Comparison of ENCODE assay signal across 8 mouse cellular contexts in genomic region chr6:51612371-51613051, GRCm38 (mm10).
DNase-seq lines count a peak whose midpoint lies in the region; ATAC-seq and TF ChIP-seq lines count a peak whose summit lies in the region.

No protein-coding gene starts in this region.

- peak; percentile 5 to 24 for DNase-seq in spleen, adult 18-20 months
- DNase-seq in spleen, adult 12 weeks (ENCODE audit: low spot score): no peak
- peak; percentile 80 for DNase-seq in embryo, embryonic 11 days
- DNase-seq in heart, embryonic 10.5 days (ENCODE audit: low spot score): peak; percentile 81
- DNase-seq in limb, embryonic 14.5 days (ENCODE audit: low spot score): peak; percentile 48

- ATAC-seq in kidney, embryonic 14.5 days (ENCODE audit: low FRiP score, low TSS enrichment): peak; percentile 92
- ATAC-seq in limb, embryonic 14.5 days (ENCODE audit: low FRiP score, low read depth): peak; percentile 78; the same call in 1 of the 2 replicates
- peak; percentile 93 for ATAC-seq in midbrain, embryonic 13.5 days
- ATAC-seq in stomach, embryonic 14.5 days (ENCODE audit: insufficient number of reproducible peaks, insufficient read depth, low FRiP score, low read depth): peak; percentile 49; the same call in 1 of the 2 replicates

- no peaks in the 10 kb centered on the region for H3K9me3 ChIP-seq in heart, embryonic 10.5 days
- H3K9me3 ChIP-seq in kidney, embryonic 14.5 days (ENCODE audit: control insufficient read depth, low read length): no peaks in the 10 kb centered on the region
- H3K9me3 ChIP-seq in limb, embryonic 14.5 days (ENCODE audit: control insufficient read depth, low read length): no peaks in the 10 kb centered on the region
- no peaks in the 10 kb centered on the region for H3K9me3 ChIP-seq in midbrain, embryonic 13.5 days
- H3K9me3 ChIP-seq in stomach, embryonic 14.5 days (ENCODE audit: control insufficient read depth, low read depth, low read length): no peaks in the 10 kb centered on the region

- TF ChIP-seq POLR2A in limb, embryonic 14.5 days (IDR thresholded peaks at IDR 0.05; ENCODE audit: borderline replicate concordance, extremely low read depth, insufficient read depth, insufficient read length): no peak

- peaks cover 14% of the 10 kb centered on the region for H3K4me1 ChIP-seq in heart, embryonic 10.5 days
- H3K4me1 ChIP-seq in kidney, embryonic 14.5 days (ENCODE audit: control insufficient read depth, insufficient read depth, low read length): peaks cover 5% of the 10 kb centered on the region; the same call in 1 of the 2 replicates
- 0 out of 2 replicates have a peak, but pooled peaks cover 3% of the 10 kb centered on the region for H3K4me1 ChIP-seq in limb, embryonic 14.5 days (ENCODE audit: control insufficient read depth, insufficient read depth, low read length)
- peaks cover 23% of the 10 kb centered on the region for H3K4me1 ChIP-seq in midbrain, embryonic 13.5 days (replicated peaks)
- no peaks in the 10 kb centered on the region for H3K4me1 ChIP-seq in stomach, embryonic 14.5 days (ENCODE audit: control insufficient read depth, insufficient read depth, low read length)

- no peaks in the 10 kb centered on the region for H3K36me3 ChIP-seq in heart, embryonic 10.5 days
- H3K36me3 ChIP-seq in kidney, embryonic 14.5 days (ENCODE audit: control insufficient read depth, insufficient read depth, low read length): no peaks in the 10 kb centered on the region
- H3K36me3 ChIP-seq in limb, embryonic 14.5 days (ENCODE audit: control insufficient read depth, insufficient read depth, low read length): no peaks in the 10 kb centered on the region
- H3K36me3 ChIP-seq in midbrain, embryonic 13.5 days: no peaks in the 10 kb centered on the region
- no peaks in the 10 kb centered on the region for H3K36me3 ChIP-seq in stomach, embryonic 14.5 days (ENCODE audit: control insufficient read depth, insufficient read depth, low read length)

- H3K4me2 ChIP-seq in kidney, embryonic 14.5 days (replicated peaks; ENCODE audit: low read depth, low read length): peak overlapping the region; percentile 86
- peak overlapping the region; percentile 96 for H3K4me2 ChIP-seq in limb, embryonic 14.5 days (replicated peaks; ENCODE audit: low read depth, low read length, severe bottlenecking)
- peak overlapping the region; percentile 70 for H3K4me2 ChIP-seq in midbrain, embryonic 13.5 days (replicated peaks)
- peak overlapping the region; percentile 97 for H3K4me2 ChIP-seq in stomach, embryonic 14.5 days (replicated peaks; ENCODE audit: low read depth, low read length)

- under 1% methylated on average over 54 of the region's 54 CpGs for WGBS in heart, embryonic 10.5 days
- WGBS in kidney, embryonic 14.5 days: under 1% methylated on average over 48 of the region's 54 CpGs
- WGBS in limb, embryonic 14.5 days: 0% methylated on average over 32 of the region's 54 CpGs
- under 1% methylated on average over 54 of the region's 54 CpGs for WGBS in midbrain, embryonic 13.5 days
- under 1% methylated on average over 54 of the region's 54 CpGs for WGBS in stomach, embryonic 14.5 days

- peaks cover 13% of the 10 kb centered on the region for H3K27me3 ChIP-seq in heart, embryonic 10.5 days (ENCODE audit: insufficient read depth, poor library complexity, severe bottlenecking)
- no peaks in the 10 kb centered on the region for H3K27me3 ChIP-seq in kidney, embryonic 14.5 days (ENCODE audit: control insufficient read depth, insufficient read depth, low read length)
- no peaks in the 10 kb centered on the region for H3K27me3 ChIP-seq in limb, embryonic 14.5 days (ENCODE audit: control insufficient read depth, insufficient read depth, low read length)
- H3K27me3 ChIP-seq in midbrain, embryonic 13.5 days: no peaks in the 10 kb centered on the region
- H3K27me3 ChIP-seq in stomach, embryonic 14.5 days (ENCODE audit: control insufficient read depth, insufficient read depth, low read length): no peaks in the 10 kb centered on the region; the same call in 1 of the 2 replicates

- H3K9ac ChIP-seq in kidney, embryonic 14.5 days (ENCODE audit: low read depth, low read length): peak overlapping the region; percentile 51
- H3K9ac ChIP-seq in limb, embryonic 14.5 days (ENCODE audit: low read depth, low read length, severe bottlenecking): peak overlapping the region; percentile 60
- peak overlapping the region; percentile 67 for H3K9ac ChIP-seq in midbrain, embryonic 13.5 days (replicated peaks)
- peak overlapping the region; percentile 52 for H3K9ac ChIP-seq in stomach, embryonic 14.5 days (replicated peaks; ENCODE audit: low read depth, low read length)

- H3K4me3 ChIP-seq in heart, embryonic 10.5 days: peak overlapping the region; percentile 76
- peak overlapping the region; percentile 47 for H3K4me3 ChIP-seq in kidney, embryonic 14.5 days (ENCODE audit: low read length)
- H3K4me3 ChIP-seq in limb, embryonic 14.5 days (replicated peaks; ENCODE audit: low read length): peak overlapping the region; percentile 58
- peak overlapping the region; percentile 47 for H3K4me3 ChIP-seq in midbrain, embryonic 13.5 days (replicated peaks)
- peak overlapping the region; percentile 59 for H3K4me3 ChIP-seq in stomach, embryonic 14.5 days (ENCODE audit: low read depth, low read length)

- H3K27ac ChIP-seq in heart, embryonic 10.5 days: peak overlapping the region; percentile 90
- H3K27ac ChIP-seq in kidney, embryonic 14.5 days (ENCODE audit: low read depth, low read length): no peak overlapping the region
- no peak overlapping the region for H3K27ac ChIP-seq in limb, embryonic 14.5 days (replicated peaks; ENCODE audit: low read depth, low read length)
- H3K27ac ChIP-seq in midbrain, embryonic 13.5 days: peak overlapping the region; percentile 97
- no peak overlapping the region for H3K27ac ChIP-seq in stomach, embryonic 14.5 days (ENCODE audit: low read length)

Comparison
In these comparisons a context has a peak if more than half of its experiments do, and no peak if none do; other contexts are left out.
1. H3K27ac ChIP-seq: peak in heart, embryonic 10.5 days (single experiment) and midbrain, embryonic 13.5 days (single experiment); none in kidney, embryonic 14.5 days (single experiment), limb, embryonic 14.5 days (single experiment) and stomach, embryonic 14.5 days (single experiment).
2. Peak in every context shown above with its lines, with median percentiles within 50 percentile points of each other: H3K4me3 ChIP-seq, ATAC-seq, H3K4me2 ChIP-seq and H3K9ac ChIP-seq.